Mouse (Mus musculus) retina, postnatal 7 days (tissue): ENCODE data around the gene Pygo2.
"Not testable (repeated sequence)": the region's sequence is repeated elsewhere in the genome, so short reads cannot be mapped to it uniquely, and the experiment has no call there.

Experiments used
- DNase-seq: peaks from one replicate; pipeline ENCODE4 v3.0.0-alpha.2; 2012; ENCODE audit warnings: low read depth, low spot score

Gene Pygo2

DNA sequence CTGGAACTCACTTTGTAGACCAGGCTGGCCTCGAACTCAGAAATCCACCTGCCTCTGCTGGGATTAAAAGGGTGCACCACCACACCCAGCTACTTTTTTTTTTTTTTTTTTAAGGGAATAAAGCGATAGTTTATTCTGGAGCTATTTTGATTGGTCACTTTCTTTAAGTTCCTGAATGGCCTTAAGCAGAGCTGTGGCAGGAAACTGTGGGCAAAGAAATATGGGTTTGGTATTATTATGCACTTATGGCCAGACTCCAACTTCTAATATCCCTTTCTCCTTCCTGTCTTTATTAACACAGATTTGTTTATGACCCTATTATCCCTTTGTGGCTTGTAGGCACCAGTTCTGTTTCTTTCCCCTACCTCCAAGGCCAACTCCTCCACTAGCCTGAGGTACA lies 9.6 kb upstream of the Pygo2 start:
- no peak for DNase-seq

DNA sequence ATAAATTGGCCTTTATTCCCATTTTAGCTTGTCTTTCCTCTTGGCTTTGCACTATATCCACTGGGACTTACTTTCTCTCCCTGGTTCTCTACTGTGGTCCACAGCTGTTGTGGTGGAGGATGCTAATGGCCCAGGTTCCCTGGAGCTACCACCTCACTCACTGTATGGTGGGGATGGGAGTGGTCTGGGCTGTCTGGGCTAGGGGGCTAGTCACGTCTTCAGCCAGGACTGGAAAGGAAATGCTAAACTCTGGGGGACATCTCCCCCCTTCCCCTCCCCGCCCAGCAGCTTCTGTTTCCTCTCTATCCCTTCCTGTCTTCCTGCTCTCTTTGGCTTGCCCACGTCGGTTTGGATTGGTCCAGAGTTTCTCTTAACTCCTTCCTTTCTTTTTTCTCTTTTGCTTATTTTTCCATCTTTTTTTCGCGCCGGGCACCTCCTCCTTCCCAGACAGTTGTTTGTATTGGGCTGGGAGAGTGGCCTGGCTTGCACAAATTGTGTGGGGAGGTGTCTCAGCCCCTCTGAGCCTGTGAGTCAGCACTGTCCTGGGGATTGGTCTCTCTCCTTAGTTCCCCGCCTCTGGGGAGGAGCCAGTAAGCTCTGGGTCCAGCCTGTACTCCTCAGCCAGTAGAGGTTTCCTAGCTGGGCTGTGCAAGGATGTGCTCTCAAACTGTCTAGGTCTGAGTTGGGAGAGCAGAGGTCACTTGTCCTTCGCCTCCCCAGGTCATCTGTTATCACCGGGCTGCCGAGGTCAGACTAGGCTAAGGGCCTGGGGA lies 8.8 kb upstream of the Pygo2 start:
- DNase-seq: no peak

GRCm38 (mm10) chr3:89421810-89422473 lies 8.1 kb upstream of the Pygo2 start:
- DNase-seq: no peak

- no peak for DNase-seq
Observed at GRCm38 (mm10) chr3:89422556-89423205, 7.3 kb upstream of the Pygo2 start.

DNA sequence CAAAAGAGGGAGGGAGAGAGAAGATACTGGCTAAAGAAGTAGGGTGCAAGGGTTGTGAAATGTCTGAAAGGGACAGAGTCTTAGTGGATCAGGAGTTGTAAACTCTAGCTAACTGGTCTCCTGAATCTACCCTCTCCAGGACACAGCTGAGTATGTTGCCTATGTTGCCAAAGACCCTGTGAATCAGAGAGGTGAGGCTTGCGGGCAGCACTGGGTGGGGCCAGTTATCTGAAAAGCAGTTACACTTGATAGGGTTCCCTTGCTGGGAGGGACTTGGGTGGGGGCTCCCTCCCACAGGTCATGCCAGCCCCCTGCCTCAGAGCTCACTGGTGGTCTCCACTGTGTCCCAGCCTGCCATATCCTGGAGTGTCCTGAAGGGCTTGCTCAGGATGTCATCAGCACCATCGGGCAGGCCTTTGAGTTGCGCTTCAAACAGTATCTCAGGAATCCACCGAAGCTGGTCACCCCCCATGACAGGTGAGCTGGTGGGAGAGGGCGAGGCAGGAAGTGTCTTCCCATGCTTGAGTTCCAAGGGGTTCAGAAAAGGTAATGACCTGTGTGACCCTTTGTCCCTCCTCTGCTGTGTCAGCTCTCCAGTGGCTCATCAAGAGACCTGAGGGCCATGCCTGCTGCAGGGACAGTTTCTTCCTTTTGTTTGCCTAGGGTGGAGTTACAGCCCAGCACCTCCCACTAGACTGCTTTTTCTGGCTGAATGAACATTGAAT lies 5.4 kb upstream of the Pygo2 start:
- no peak for DNase-seq

DNA sequence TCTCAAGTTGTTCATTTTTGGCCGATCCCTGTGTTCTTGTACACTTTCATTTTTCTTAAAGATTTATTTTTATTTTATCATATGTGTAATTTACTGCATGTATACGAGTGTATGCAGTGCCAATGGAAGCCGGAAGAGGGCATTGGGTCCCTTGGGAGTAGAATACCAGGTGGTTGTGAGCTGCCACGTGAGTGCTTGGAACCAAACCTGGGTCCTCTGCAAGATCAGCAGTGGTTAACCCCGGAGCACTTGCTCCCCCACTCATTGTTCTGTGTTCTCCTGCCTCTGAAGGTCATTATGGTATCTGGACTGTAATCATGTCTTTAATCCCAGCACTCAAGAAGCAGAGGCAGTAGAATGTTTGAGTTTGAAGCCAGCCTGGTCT lies 4.9 kb upstream of the Pygo2 start:
- DNase-seq: no peak

DNA sequence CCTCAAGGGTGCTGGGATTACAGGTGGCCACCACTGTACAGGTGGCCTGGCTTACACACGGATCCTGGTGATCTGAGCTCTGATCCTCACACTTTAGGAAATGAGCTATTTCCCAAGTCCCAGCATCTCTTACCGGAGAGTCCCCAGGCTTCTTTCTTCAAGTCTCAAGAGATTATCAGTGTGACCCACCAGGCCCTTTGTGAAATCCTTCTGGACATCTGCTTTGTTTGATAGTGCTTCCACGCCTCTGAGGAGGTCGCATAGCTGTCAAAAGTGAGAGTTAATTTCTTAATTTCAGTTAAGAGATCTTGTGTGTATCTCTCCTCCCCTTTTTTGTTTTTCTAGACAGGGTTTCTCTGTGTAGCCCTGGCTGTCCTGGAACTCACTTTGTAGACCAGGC lies 4.1 kb upstream of the Pygo2 start:
- no peak for DNase-seq

GRCm38 (mm10) chr3:89429021-89429420 lies 993 bp upstream of the Pygo2 start:
- DNase-seq: not testable (repeated sequence)

DNA sequence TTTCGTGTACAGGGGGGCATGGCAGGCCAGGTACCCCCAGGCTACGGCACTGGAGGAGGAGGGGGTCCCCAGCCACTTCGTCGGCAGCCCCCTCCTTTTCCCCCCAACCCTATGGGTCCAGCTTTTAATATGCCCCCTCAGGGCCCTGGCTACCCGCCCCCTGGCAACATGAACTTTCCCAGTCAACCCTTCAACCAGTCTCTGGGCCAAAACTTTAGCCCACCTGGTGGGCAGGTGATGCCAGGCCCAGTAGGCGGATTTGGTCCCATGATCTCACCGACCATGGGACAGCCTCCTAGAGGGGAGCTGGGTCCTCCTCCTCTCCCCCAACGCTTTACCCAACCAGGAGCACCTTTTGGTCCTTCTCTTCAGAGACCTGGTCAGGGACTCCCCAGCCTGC lies 2.6 kb downstream of the Pygo2 start:
- no peak for DNase-seq

GRCm38 (mm10) chr3:89434532-89434931 lies 4.5 kb downstream of the Pygo2 start:
- no peak for DNase-seq

- DNase-seq: no peak
Observed at GRCm38 (mm10) chr3:89435041-89435440, 5.0 kb downstream of the Pygo2 start.

DNA sequence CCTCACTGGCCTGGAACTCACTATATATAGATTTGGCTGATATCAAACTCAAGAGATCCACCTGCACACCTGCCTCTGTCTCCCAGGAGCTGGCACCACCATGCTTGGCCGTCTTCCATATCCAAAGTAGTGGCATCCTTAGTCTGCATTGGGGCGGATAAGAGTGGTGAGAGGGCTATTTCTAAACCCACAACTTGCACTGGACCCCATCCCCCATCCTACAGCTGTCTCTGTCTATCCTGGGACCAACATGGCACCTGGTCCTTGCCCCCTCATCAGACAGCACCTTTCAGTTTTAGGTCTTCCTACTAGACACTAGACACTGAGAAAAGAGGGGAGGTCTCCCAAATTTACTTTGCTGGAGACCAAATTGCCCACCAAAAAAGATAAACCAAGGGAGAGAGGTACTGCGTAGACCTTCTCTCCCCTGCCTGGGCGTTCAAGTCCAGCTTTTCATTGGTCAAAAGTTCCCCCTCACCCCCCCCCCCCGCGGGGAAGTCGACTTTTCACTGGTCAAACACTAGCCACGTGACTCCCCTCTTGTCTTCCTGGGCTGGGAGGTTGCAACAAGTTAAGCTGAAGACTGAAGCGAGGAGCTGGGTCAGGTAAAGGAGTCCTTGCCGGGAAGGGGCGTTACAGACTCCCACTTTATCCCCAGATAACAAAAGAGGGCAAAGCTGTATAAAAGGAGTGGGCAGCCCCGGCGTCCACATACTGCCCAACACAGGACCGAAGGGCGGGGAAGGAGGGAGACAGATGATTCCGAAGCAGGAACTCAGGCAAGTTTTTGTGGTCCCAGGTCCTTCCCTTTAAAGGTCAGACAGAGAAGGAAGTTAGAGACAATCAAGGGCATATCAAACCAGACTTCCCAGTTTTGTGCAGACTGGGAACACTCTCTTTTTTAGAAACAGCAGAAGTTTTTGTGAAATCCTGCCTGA lies 6.4 kb downstream of the Pygo2 start, which contains the start of gene Pbxip1:
TSS of gene Pbxip1 (plus strand) at position 531 of the 938 bp plus-strand sequence.
- DNase-seq: no peak

GRCm38 (mm10) chr3:89437269-89437668 lies 7.3 kb downstream of the Pygo2 start:
- no peak for DNase-seq

DNA sequence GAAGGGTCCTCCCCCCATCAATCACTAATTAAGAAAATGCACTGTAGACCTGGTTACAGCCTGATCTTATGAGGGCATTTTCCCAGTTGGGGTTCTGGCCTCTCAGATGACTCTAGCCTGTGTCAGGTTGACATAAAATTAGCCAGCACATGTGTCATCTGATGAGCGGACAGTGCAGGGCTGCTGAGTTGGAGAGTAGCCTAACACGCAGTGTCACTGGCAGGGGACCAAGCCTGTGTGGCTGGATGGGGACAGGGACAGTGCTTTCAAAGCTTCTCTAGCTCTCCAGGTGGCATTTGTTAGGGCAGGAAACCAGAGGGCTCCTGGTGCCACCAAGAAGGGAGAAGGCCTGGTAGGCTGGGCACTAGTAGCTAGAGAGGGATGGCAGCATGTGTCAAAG lies 10.7 kb downstream of the Pygo2 start:
- no peak for DNase-seq

- no peak for DNase-seq
Observed at GRCm38 (mm10) chr3:89448720-89449537, 18.9 kb downstream of the Pygo2 start.

GRCm38 (mm10) chr3:89449541-89449940 lies 19.5 kb downstream of the Pygo2 start:
- DNase-seq: no peak

- no peak for DNase-seq
Observed at GRCm38 (mm10) chr3:89451916-89452315, 21.9 kb downstream of the Pygo2 start.

GRCm38 (mm10) chr3:89454401-89455177 lies 24.6 kb downstream of the Pygo2 start, which contains the start of gene Pmvk:
TSS of gene Pmvk (plus strand) at chr3:89454541.
- no peak for DNase-seq

- no peak for DNase-seq
Observed at GRCm38 (mm10) chr3:89455786-89456285, 25.8 kb downstream of the Pygo2 start.
